Mouse (Mus musculus): ENCODE data around the gene Syt14. TPM values are rescaled to one million over a fixed set of nuclear protein-coding genes. Genes with fewer than 3 reads are reported as not detected.

Gene Syt14
- polyA plus RNA-seq, 1 experiment from 2014 or later = 8.3 TPM

DNA sequence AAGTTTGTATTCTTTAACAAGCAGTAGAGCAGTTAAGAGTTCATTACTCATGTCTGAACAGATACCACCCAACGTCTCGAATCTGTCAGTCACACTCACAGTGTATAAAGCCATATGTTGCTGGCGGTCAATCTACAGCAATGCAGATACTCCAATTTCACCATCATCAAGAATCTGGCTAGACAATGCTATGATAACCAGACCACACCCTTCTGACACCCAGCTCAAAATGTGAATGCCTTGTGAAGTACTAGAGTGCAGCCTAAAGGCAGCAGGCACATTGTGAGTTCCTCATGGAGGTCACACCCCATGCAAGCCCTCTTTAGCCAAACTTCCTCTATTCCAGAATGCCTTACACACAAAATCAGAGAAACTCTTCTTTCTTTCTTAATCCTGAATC lies 53.9 kb downstream of the Syt14 start:
- Histone ChIP-seq H3K9me3 (replicated peaks) (no peaks in the 10 kb centered on the region), H3K4me3 (no peak overlapping the region), H3K27me3 (no peaks in the 10 kb centered on the region), H3K4me2 (replicated peaks) (no peak overlapping the region), H3K36me3 (no peaks in the 10 kb centered on the region), H3K27ac (no peak overlapping the region), H3K9ac (no peak overlapping the region), H3K4me1 (no peaks in the 10 kb centered on the region)
- ATAC-seq (ENCODE audit: low FRiP score) = no peak
- 87% methylated on average over 3 of the region's 3 CpGs for WGBS

DNA sequence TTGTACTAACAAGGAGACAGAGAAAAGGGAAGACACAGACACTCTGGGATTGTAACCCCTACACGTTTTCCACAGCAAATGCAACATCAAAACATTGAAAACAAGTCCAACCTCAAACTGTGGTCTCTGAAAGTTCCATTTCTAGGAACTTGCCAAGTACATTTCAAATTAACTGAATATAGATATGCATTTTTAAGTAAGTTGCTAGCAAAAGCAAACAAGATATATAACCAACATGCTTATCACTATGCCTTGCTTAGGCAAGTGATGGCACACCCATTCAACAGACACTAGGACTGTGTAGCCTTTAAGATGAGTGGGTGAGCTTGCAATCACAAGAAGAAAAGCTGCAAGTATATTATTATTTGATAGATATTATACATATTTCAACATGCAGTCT lies 54.5 kb downstream of the Syt14 start:
- Histone ChIP-seq H3K4me3 (no peak overlapping the region), H3K27me3 (no peaks in the 10 kb centered on the region), H3K9me3 (replicated peaks) (no peaks in the 10 kb centered on the region), H3K36me3 (no peaks in the 10 kb centered on the region), H3K9ac (no peak overlapping the region), H3K27ac (no peak overlapping the region), H3K4me1 (no peaks in the 10 kb centered on the region), H3K4me2 (replicated peaks) (no peak overlapping the region)
- no peak for ATAC-seq (ENCODE audit: low FRiP score)
- WGBS = 67% methylated on average over 1 of the region's 1 CpGs

DNA sequence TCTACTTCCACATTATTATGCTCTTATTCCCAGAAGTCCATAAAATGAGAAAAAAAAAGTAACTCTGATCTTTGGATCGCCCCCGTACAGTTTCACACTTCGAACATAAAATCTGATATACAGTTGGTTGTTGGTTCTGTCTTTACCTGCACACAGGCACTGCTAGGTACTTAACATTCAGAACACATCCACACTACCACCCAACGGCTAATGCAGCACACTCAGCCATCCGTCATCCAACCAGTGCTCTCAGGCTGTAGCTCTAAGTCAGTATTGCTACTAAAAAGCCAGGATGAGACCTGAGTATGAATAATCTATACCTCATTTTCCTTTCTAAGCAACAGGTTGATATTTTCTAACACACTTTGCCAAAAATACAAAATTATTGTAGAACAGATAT lies 73.3 kb downstream of the Syt14 start:
- H3K36me3 ChIP-seq = peaks cover 7% of the 10 kb centered on the region
- no peaks in the 10 kb centered on the region for H3K9me3 ChIP-seq (replicated peaks)
- H3K27me3 ChIP-seq = no peaks in the 10 kb centered on the region
- no peak for ATAC-seq (ENCODE audit: low FRiP score)
- no peak overlapping the region for H3K4me2 ChIP-seq (replicated peaks)
- H3K9ac ChIP-seq = no peak overlapping the region
- no peak overlapping the region for H3K4me3 ChIP-seq
- no peaks in the 10 kb centered on the region for H3K4me1 ChIP-seq
- H3K27ac ChIP-seq = no peak overlapping the region
- 80% methylated on average over 5 of the region's 5 CpGs for WGBS

DNA sequence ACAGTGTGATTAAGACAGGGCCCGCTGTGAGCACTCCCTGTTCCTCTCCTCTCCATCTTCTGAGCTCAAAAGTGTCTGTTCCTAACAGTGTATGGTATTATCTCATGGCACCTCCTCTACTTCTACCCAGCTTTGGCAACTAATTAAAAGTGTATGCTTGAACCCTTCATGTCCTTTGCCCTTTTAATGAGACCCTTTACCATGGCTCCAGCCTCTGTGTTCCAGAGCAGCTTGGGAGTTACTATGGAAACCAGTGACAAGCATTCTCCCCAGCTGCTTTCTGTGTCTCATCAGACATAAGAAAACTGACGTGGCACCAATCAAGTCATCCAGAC lies 87.8 kb downstream of the Syt14 start:
- H3K9me3 ChIP-seq (replicated peaks) = no peaks in the 10 kb centered on the region
- H3K4me3 ChIP-seq = no peak overlapping the region
- H3K4me2 ChIP-seq (replicated peaks) = no peak overlapping the region; the same call in 1 of the 2 replicates
- H3K9ac ChIP-seq = no peak overlapping the region
- WGBS = 25% methylated on average over 2 of the region's 2 CpGs
- no peaks in the 10 kb centered on the region for H3K27me3 ChIP-seq
- ATAC-seq (ENCODE audit: low FRiP score) = peak; percentile 67
- no peaks in the 10 kb centered on the region for H3K36me3 ChIP-seq
- 0 out of 2 replicates have a peak overlapping the region, but pooled peaks have one; percentile 12 for H3K27ac ChIP-seq
- peaks cover 3% of the 10 kb centered on the region for H3K4me1 ChIP-seq

DNA sequence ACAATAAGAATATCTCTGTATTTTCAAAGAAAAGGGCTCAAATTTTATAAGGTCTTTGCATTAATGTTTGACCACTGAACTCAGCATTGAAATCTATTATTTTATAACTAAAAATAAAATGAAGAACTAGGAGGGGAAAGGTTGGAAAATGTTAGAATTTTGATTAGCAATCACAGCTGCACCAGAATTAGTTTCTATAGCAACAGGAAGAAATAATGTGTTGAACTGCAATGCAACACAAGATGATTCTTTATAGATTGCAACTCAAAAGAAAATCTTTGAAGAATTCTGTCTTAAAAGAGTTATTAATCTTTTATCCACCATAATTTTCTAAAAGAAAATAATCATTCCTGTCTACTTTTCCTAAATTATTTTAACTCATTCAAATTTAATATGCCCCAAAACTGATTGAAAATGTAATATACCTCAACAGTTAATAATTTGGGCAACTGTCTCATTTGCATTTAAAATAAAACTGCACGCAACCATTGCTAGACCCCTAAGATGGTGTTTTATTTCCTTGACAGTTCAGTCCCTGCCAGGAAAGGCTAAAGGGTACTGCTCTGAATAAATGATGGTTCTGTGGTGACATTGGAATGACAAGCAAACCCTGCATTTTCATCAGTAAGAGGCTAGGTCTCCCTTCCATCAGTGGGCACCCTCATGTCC lies 88.3 kb downstream of the Syt14 start:
- Histone ChIP-seq H3K9me3 (replicated peaks) (no peaks in the 10 kb centered on the region), H3K9ac (no peak overlapping the region), H3K36me3 (no peaks in the 10 kb centered on the region), H3K4me3 (no peak overlapping the region), H3K27ac (0 out of 2 replicates have a peak overlapping the region, but pooled peaks have one; percentile 12), H3K4me1 (peaks cover 3% of the 10 kb centered on the region), H3K27me3 (no peaks in the 10 kb centered on the region), H3K4me2 (replicated peaks) (no peak overlapping the region; the same call in 1 of the 2 replicates)
- no peak for ATAC-seq (ENCODE audit: low FRiP score)
- WGBS = 52% methylated on average over 1 of the region's 1 CpGs

DNA sequence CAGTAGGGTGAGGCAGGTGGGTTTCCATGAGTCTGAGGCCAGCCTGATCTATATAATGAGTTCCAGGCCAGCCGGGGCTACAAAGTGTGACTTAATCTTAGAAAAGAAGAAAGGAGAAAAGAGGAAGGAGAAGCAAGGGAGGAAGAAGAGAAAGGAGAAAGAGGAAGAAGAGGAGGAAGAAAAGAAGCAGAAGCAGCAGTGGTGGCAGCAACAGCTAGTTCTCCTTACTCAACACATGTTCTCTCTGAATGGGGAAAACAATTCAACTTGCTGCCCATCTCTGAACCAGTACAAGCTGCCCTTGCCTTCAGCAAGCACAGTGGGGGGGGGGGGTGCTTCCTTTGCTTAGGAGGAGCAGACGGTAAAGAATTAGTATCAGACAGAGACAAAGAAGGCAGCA lies 96.5 kb downstream of the Syt14 start:
- WGBS = 68% methylated on average over 2 of the region's 2 CpGs
- no peak for ATAC-seq (ENCODE audit: low FRiP score)
- H3K9me3 ChIP-seq (replicated peaks) = no peaks in the 10 kb centered on the region
- no peak overlapping the region for H3K4me2 ChIP-seq (replicated peaks)
- no peaks in the 10 kb centered on the region for H3K36me3 ChIP-seq
- no peaks in the 10 kb centered on the region for H3K27me3 ChIP-seq
- no peak overlapping the region for H3K9ac ChIP-seq
- no peaks in the 10 kb centered on the region for H3K4me1 ChIP-seq
- H3K27ac ChIP-seq = no peak overlapping the region
- no peak overlapping the region for H3K4me3 ChIP-seq

DNA sequence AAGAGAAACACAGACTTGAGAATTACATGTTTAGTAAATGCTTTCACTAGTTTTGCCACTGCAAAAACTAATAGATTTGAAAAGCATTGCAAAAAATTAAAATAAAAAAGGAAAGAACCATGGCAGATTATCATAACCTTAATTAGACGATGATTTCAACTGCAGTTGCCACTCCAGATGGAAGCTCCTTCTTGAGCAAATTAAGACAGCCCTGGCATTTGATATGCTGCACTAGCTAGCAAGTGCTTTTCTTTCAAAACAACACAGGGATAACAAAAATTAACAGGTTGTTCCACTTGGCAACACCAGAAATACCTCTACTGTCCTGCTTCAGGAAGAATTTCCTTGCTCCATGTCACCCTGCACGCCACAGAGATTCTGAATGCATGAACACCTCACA lies 97.6 kb downstream of the Syt14 start:
- no peak for ATAC-seq (ENCODE audit: low FRiP score)
- Histone ChIP-seq H3K9ac (no peak overlapping the region), H3K4me3 (no peak overlapping the region), H3K27me3 (no peaks in the 10 kb centered on the region), H3K9me3 (replicated peaks) (no peaks in the 10 kb centered on the region), H3K36me3 (no peaks in the 10 kb centered on the region), H3K4me1 (no peaks in the 10 kb centered on the region), H3K4me2 (replicated peaks) (no peak overlapping the region), H3K27ac (no peak overlapping the region)
- WGBS = 92% methylated on average over 2 of the region's 2 CpGs

DNA sequence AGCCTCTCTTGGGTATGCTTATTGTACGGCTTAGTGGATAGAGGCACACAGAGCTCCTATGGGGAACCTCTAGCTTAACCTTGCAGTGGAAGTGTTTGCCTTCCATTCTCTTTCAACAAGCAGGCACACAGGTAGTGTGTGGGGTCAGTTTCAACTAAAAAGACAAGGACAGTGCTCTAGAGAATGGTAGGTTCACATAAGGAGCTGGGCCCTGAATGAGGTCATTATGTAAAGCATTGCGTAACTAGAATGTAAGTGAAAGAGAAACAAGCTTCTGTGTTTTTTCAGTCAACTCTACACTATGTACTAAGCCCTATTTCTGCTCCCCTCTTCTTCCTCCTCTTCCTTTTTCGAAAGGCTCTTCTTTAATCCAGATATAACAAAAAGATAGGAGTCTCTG lies 103.8 kb downstream of the Syt14 start:
- no peaks in the 10 kb centered on the region for H3K4me1 ChIP-seq
- no peaks in the 10 kb centered on the region for H3K9me3 ChIP-seq (replicated peaks)
- no peak overlapping the region for H3K9ac ChIP-seq
- H3K4me2 ChIP-seq (replicated peaks) = no peak overlapping the region
- no peak overlapping the region for H3K27ac ChIP-seq
- 91% methylated on average over 3 of the region's 3 CpGs for WGBS
- no peak for ATAC-seq (ENCODE audit: low FRiP score)
- H3K4me3 ChIP-seq = no peak overlapping the region
- H3K36me3 ChIP-seq = peaks cover 10% of the 10 kb centered on the region; the same call in 1 of the 2 replicates
- H3K27me3 ChIP-seq = no peaks in the 10 kb centered on the region

DNA sequence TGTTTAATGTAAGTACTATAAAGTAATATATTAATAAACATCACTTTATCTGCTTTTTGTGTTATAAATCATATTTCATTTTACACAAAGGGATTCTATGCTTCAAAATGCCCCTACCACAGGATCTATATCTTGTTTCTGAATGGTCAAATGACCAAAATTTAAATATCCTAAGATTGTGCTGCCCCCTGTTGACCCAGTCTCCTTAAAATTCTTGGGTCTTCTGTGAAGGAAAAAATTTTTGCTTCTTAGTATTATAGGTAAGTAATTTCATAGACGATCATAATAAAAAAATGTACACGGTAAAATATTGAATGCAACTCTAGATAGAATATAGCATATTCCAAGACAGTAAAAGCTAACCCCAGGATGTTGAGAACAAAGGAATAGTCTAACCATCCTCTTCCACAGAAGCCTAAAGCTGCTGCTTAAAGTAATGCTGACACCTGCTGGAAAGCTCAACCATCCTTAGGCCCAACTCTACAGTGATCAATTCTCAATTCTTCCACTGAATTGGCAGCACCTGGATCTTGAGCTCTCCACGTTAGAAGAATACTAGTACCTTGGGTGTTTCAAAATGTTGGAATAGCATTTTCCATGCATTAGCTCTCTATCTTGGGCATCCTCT lies 123.4 kb downstream of the Syt14 start:
- no peaks in the 10 kb centered on the region for H3K9me3 ChIP-seq (replicated peaks)
- no peak overlapping the region for H3K27ac ChIP-seq
- H3K4me2 ChIP-seq (replicated peaks) = no peak overlapping the region
- H3K36me3 ChIP-seq = peaks cover 5% of the 10 kb centered on the region
- WGBS = 67% methylated on average over 3 of the region's 3 CpGs
- no peaks in the 10 kb centered on the region for H3K4me1 ChIP-seq
- H3K4me3 ChIP-seq = no peak overlapping the region
- ATAC-seq (ENCODE audit: low FRiP score) = no peak
- H3K9ac ChIP-seq = no peak overlapping the region
- H3K27me3 ChIP-seq = no peaks in the 10 kb centered on the region

DNA sequence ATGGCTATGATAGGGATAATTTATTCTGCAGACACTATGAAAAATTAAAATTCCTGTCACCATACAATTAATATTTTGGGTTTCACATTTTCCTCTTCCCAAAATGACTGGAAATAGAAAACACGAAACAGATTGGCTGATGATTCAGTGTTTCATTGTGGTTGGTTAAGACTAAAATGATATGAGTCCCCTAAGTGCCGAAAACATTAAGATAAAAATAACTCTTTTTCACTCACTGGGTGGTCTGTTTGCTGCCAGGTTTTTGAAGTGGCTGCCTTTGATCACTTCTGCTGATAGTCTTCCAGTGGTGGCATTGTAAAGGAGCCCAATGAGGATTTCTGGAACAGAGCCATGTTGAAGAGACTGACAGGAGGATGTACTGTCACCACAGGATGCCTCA lies 134.1 kb downstream of the Syt14 start:
- Histone ChIP-seq H3K27ac (no peak overlapping the region), H3K27me3 (no peaks in the 10 kb centered on the region), H3K9ac (no peak overlapping the region), H3K4me3 (no peak overlapping the region), H3K36me3 (no peaks in the 10 kb centered on the region; the same call in 1 of the 2 replicates), H3K4me2 (replicated peaks) (no peak overlapping the region), H3K4me1 (0 out of 2 replicates have a peak, but pooled peaks cover 2% of the 10 kb centered on the region), H3K9me3 (replicated peaks) (no peaks in the 10 kb centered on the region)
- 82% methylated on average over 2 of the region's 2 CpGs for WGBS
- ATAC-seq (ENCODE audit: low FRiP score) = no peak

DNA sequence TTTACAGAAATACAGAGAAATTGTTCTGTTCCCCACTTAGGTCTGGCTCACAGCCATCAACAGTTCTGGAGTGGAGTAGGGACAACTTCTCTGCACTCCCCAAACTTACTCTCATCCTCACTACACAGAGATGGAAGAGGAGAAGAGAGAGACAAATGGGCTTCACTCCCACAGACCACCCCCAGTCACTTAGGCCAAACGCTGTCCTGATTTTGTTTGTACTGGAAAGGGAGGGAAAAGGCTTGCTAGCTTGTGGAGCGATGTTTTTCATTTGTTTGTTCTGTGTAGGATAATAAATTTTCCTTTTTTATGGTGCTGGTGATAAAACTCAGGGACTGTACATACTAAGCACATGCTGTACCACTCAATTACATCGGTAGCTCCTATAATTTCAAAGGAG lies 134.7 kb downstream of the Syt14 start:
- H3K4me1 ChIP-seq = 0 out of 2 replicates have a peak, but pooled peaks cover 2% of the 10 kb centered on the region
- no peak overlapping the region for H3K9ac ChIP-seq
- no peak overlapping the region for H3K4me3 ChIP-seq
- H3K4me2 ChIP-seq (replicated peaks) = no peak overlapping the region
- no peak for ATAC-seq (ENCODE audit: low FRiP score)
- no peaks in the 10 kb centered on the region for H3K27me3 ChIP-seq
- no peaks in the 10 kb centered on the region; the same call in 1 of the 2 replicates for H3K36me3 ChIP-seq
- no peaks in the 10 kb centered on the region for H3K9me3 ChIP-seq (replicated peaks)
- WGBS = 74% methylated on average over 3 of the region's 3 CpGs
- H3K27ac ChIP-seq = no peak overlapping the region

DNA sequence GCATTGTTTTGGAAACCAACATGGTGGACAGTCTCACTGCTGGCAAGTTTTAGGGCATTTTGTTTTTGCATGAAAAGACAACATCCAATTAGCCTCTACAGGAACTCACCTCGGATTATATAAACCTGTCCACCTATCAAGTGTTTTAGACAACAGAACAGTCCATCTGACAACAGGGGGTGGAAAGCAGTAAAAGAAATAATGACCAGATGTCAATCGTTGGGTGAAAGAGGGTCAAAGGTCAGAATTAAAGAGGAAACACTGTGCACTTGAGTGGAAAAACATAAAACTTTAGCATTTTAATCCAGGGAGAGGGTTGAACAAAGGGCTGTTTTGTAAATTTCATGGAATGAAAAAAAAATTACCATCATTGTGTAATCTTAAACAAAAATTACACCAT lies 136.8 kb downstream of the Syt14 start:
- Histone ChIP-seq H3K9me3 (replicated peaks) (no peaks in the 10 kb centered on the region), H3K9ac (no peak overlapping the region), H3K4me1 (0 out of 2 replicates have a peak, but pooled peaks cover 2% of the 10 kb centered on the region), H3K36me3 (no peaks in the 10 kb centered on the region; the same call in 1 of the 2 replicates), H3K27ac (no peak overlapping the region), H3K27me3 (no peaks in the 10 kb centered on the region), H3K4me3 (no peak overlapping the region), H3K4me2 (replicated peaks) (no peak overlapping the region)
- 24% methylated on average over 2 of the region's 2 CpGs for WGBS
- no peak for ATAC-seq (ENCODE audit: low FRiP score)

DNA sequence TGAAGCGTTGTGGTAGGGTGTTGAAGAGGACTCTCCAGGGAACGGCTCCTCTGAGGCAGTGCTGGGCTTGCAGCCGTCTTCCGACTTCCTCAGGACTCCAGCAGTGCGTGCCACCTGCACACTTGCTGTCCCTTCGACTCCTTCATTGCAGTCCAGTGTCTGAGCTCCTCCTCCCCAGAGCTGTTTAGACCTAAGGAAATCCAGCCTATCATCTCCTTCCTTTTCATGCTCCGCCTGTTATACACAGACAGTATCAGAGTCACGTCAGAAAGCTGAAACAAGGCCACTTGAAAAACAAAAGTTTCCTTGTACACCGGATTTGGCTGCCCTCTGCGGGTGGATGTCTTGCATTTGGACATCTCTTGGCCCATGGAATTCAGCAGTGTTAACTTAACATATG lies 138.4 kb downstream of the Syt14 start:
- H3K4me2 ChIP-seq (replicated peaks) = no peak overlapping the region
- H3K9me3 ChIP-seq (replicated peaks) = no peaks in the 10 kb centered on the region
- 0 out of 2 replicates have a peak, but pooled peaks cover 2% of the 10 kb centered on the region for H3K4me1 ChIP-seq
- H3K36me3 ChIP-seq = no peaks in the 10 kb centered on the region; the same call in 1 of the 2 replicates
- H3K27ac ChIP-seq = no peak overlapping the region
- no peak for ATAC-seq (ENCODE audit: low FRiP score)
- no peak overlapping the region for H3K4me3 ChIP-seq
- no peak overlapping the region for H3K9ac ChIP-seq
- 64% methylated on average over 10 of the region's 10 CpGs for WGBS
- no peaks in the 10 kb centered on the region for H3K27me3 ChIP-seq
